Mouse (Mus musculus) embryonic facial prominence, embryonic 11.5 days (tissue): ENCODE measurements around the gene Rimbp2. TPM values are rescaled to one million over a fixed set of nuclear protein-coding genes. Genes with fewer than 3 reads are reported as not detected.
"Not testable (repeated sequence)": the region's sequence is repeated elsewhere in the genome, so short reads cannot be mapped to it uniquely, and the experiment has no call there.

ENCODE experiments used
- ATAC-seq: fragments of 200-750 bp; cut with Nextera tagmentation; replicated peaks from 2 replicates; pipeline ENCODE4 v1.8.0; 2017; ENCODE audit warnings: low read depth; ENCODE audit not compliant: insufficient number of reproducible peaks, low FRiP score, low TSS enrichment
- DNase-seq: peaks from one replicate; pipeline ENCODE4 v3.0.0-alpha.2; 2015; ENCODE audit warnings: low spot score
- H3K27ac ChIP-seq: fragments of 300-500 bp; sonication (generic); replicated peaks from 2 replicates; pipeline ENCODE4 v1.5.1; 2014; ENCODE audit warnings: mild to moderate bottlenecking, low read depth, low read length, control low read depth
- H3K27me3 ChIP-seq: fragments of 300-500 bp; sonication (generic); 2 replicates; pipeline ENCODE4 v1.6.1; 2014; ENCODE audit warnings: mild to moderate bottlenecking, low read length, moderate library complexity, mixed read lengths; ENCODE audit not compliant: control insufficient read depth, insufficient read depth
- H3K36me3 ChIP-seq: fragments of 300-500 bp; sonication (generic); replicated peaks from 2 replicates; pipeline ENCODE4 v1.6.1; 2014; ENCODE audit warnings: low read depth, mild to moderate bottlenecking, low read length, moderate library complexity, mixed read lengths; ENCODE audit not compliant: control insufficient read depth, insufficient read depth
- H3K4me1 ChIP-seq: fragments of 300-500 bp; sonication (generic); 2 replicates; pipeline ENCODE4 v1.6.1; 2014; ENCODE audit warnings: low read length, mixed read lengths; ENCODE audit not compliant: control insufficient read depth, insufficient read depth
- H3K4me2 ChIP-seq: fragments of 300-500 bp; sonication (generic); 2 replicates; pipeline ENCODE4 v1.6.1; 2014; ENCODE audit warnings: low read depth, mild to moderate bottlenecking, control low read depth, low read length, moderate library complexity
- H3K4me3 ChIP-seq: fragments of 300-500 bp; sonication (generic); 2 replicates; pipeline ENCODE4 v1.5.1; 2014; ENCODE audit warnings: low read depth, low read length, control low read depth
- H3K9ac ChIP-seq: fragments of 300-500 bp; sonication (generic); replicated peaks from 2 replicates; pipeline ENCODE4 v1.6.1; 2014; ENCODE audit warnings: mild to moderate bottlenecking, control low read depth, low read length
- H3K9me3 ChIP-seq: fragments of 300-500 bp; sonication (generic); replicated peaks from 2 replicates; pipeline ENCODE4 v1.6.1; 2016; ENCODE audit warnings: mild to moderate bottlenecking, low read length, inconsistent platforms, mixed read lengths; ENCODE audit not compliant: control insufficient read depth
- WGBS: fragments of 180-500 bp; shearing (Covaris S2); extraction: QIAGEN DNeasy Blood & Tissue Kit; methylation state at CpG from one replicate; pipeline ENCODE4 v1.1.7; 2014; 5-methylcytosine and 5-hydroxymethylcytosine counted together
- polyA plus RNA-seq: library from polyadenylated mRNA; unstranded; fragments of >200 nt; fragmentation: Nextera tagmentation; extraction: Ambion mirVana; gene quantifications from 2 replicates; pipeline ENCODE4 v1.2.1, GENCODE M21; 2014

Rimbp2 gene
- polyA plus RNA-seq, 1 experiment from 2014 or later = 0.69 TPM

GRCm38 (mm10) chr5:128980857-128981256, 27.6 kb upstream of the Rimbp2 start:
- Histone ChIP-seq H3K4me3 (no peak overlapping the region), H3K9ac (no peak overlapping the region), H3K27me3 (no peaks in the 10 kb centered on the region), H3K4me1 (no peaks in the 10 kb centered on the region), H3K4me2 (no peak overlapping the region), H3K27ac (no peak overlapping the region), H3K36me3 (no peaks in the 10 kb centered on the region), H3K9me3 (no peaks in the 10 kb centered on the region)
- no peak for DNase-seq
- no peak for ATAC-seq
- WGBS = 70% methylated on average over 7 of the region's 7 CpGs

GRCm38 (mm10) chr5:128978957-128979356, 25.7 kb upstream of the Rimbp2 start:
- Histone ChIP-seq H3K9ac (no peak overlapping the region), H3K4me3 (no peak overlapping the region), H3K27ac (no peak overlapping the region), H3K36me3 (no peaks in the 10 kb centered on the region), H3K4me2 (no peak overlapping the region), H3K27me3 (no peaks in the 10 kb centered on the region), H3K4me1 (no peaks in the 10 kb centered on the region), H3K9me3 (no peaks in the 10 kb centered on the region)
- 94% methylated on average over 7 of the region's 7 CpGs for WGBS
- no peak for ATAC-seq
- DNase-seq = no peak

- WGBS = 88% methylated on average over 1 of the region's 1 CpGs
- not testable (repeated sequence) for H3K9me3 ChIP-seq, H3K4me2 ChIP-seq, ATAC-seq, H3K36me3 ChIP-seq, H3K27ac ChIP-seq, H3K27me3 ChIP-seq, DNase-seq, H3K9ac ChIP-seq, H3K4me3 ChIP-seq, H3K4me1 ChIP-seq
Observed at GRCm38 (mm10) chr5:128977466-128977865, 24.2 kb upstream of the Rimbp2 start.

GRCm38 (mm10) chr5:128976266-128976665, 23.0 kb upstream of the Rimbp2 start:
- no peak overlapping the region for H3K27ac ChIP-seq
- no peaks in the 10 kb centered on the region for H3K27me3 ChIP-seq
- no peak overlapping the region for H3K4me3 ChIP-seq
- ATAC-seq (no peak), DNase-seq (peak; percentile 46)
- H3K9ac ChIP-seq = no peak overlapping the region
- H3K4me1 ChIP-seq = no peaks in the 10 kb centered on the region
- no peak overlapping the region for H3K4me2 ChIP-seq
- H3K9me3 ChIP-seq = no peaks in the 10 kb centered on the region
- 27% methylated on average over 4 of the region's 4 CpGs for WGBS
- H3K36me3 ChIP-seq = no peaks in the 10 kb centered on the region

- ATAC-seq (no peak), DNase-seq (peak; percentile 86)
- H3K4me1 ChIP-seq = no peaks in the 10 kb centered on the region
- H3K27me3 ChIP-seq = no peaks in the 10 kb centered on the region
- no peaks in the 10 kb centered on the region for H3K9me3 ChIP-seq
- WGBS = 16% methylated on average over 14 of the region's 14 CpGs
- no peak overlapping the region for H3K27ac ChIP-seq
- H3K9ac ChIP-seq = no peak overlapping the region
- no peak overlapping the region for H3K4me2 ChIP-seq
- H3K36me3 ChIP-seq = no peaks in the 10 kb centered on the region
- no peak overlapping the region for H3K4me3 ChIP-seq
Observed at GRCm38 (mm10) chr5:128971298-128971697, 18.0 kb upstream of the Rimbp2 start.

GRCm38 (mm10) chr5:128970878-128971277, 17.6 kb upstream of the Rimbp2 start:
- Histone ChIP-seq H3K9me3 (no peaks in the 10 kb centered on the region), H3K4me2 (no peak overlapping the region), H3K9ac (no peak overlapping the region), H3K36me3 (no peaks in the 10 kb centered on the region), H3K4me3 (no peak overlapping the region), H3K27me3 (no peaks in the 10 kb centered on the region), H3K4me1 (no peaks in the 10 kb centered on the region), H3K27ac (no peak overlapping the region)
- no peak for ATAC-seq
- WGBS = 69% methylated on average over 10 of the region's 10 CpGs
- DNase-seq = no peak

- DNase-seq (no peak), ATAC-seq (no peak)
- Histone ChIP-seq H3K4me1 (no peaks in the 10 kb centered on the region), H3K36me3 (no peaks in the 10 kb centered on the region), H3K27ac (no peak overlapping the region), H3K9me3 (no peaks in the 10 kb centered on the region), H3K27me3 (no peaks in the 10 kb centered on the region), H3K4me2 (no peak overlapping the region), H3K4me3 (no peak overlapping the region), H3K9ac (no peak overlapping the region)
- 54% methylated on average over 4 of the region's 4 CpGs for WGBS
Observed at GRCm38 (mm10) chr5:128964353-128964752, 11.1 kb upstream of the Rimbp2 start.

- DNase-seq (no peak), ATAC-seq (no peak)
- no peaks in the 10 kb centered on the region for H3K4me1 ChIP-seq
- H3K9me3 ChIP-seq = no peaks in the 10 kb centered on the region
- no peak overlapping the region for H3K9ac ChIP-seq
- H3K27me3 ChIP-seq = no peaks in the 10 kb centered on the region
- WGBS = 80% methylated on average over 3 of the region's 3 CpGs
- H3K4me3 ChIP-seq = no peak overlapping the region
- H3K27ac ChIP-seq = no peak overlapping the region
- no peaks in the 10 kb centered on the region for H3K36me3 ChIP-seq
- H3K4me2 ChIP-seq = no peak overlapping the region
Observed at GRCm38 (mm10) chr5:128958916-128959315, 5.6 kb upstream of the Rimbp2 start.
